Mouse (Mus musculus) midbrain, embryonic 14.5 days (tissue): ENCODE results near the gene Hnrnpll. TPM values are rescaled to one million over a fixed set of nuclear protein-coding genes. Genes with fewer than 3 reads are reported as not detected.

Experiments
- ATAC-seq: fragments of 200-750 bp; cut with Nextera tagmentation; 2 replicates; pipeline ENCODE4 v1.8.0; 2017; ENCODE audit warnings: moderate number of reproducible peaks, moderate library complexity; ENCODE audit not compliant: low FRiP score, low TSS enrichment
- DNase-seq: peaks from one replicate; pipeline ENCODE4 v3.0.0-alpha.2; 2015
- H3K27ac ChIP-seq: fragments of 300-500 bp; sonication (generic); replicated peaks from 2 replicates; pipeline ENCODE4 v1.5.1; 2014; ENCODE audit warnings: mild to moderate bottlenecking, low read depth, low read length, moderate library complexity
- H3K27me3 ChIP-seq: fragments of 300-500 bp; sonication (generic); 2 replicates; pipeline ENCODE4 v1.6.1; 2014; ENCODE audit warnings: low read length, control low read depth, mixed read lengths; ENCODE audit not compliant: control insufficient read depth, insufficient read depth
- H3K36me3 ChIP-seq: fragments of 300-500 bp; sonication (generic); 2 replicates; pipeline ENCODE4 v1.6.1; 2014; ENCODE audit warnings: low read length, control low read depth; ENCODE audit not compliant: control insufficient read depth, insufficient read depth
- H3K4me1 ChIP-seq: fragments of 300-500 bp; sonication (generic); 2 replicates; pipeline ENCODE4 v1.6.1; 2014; ENCODE audit warnings: mild to moderate bottlenecking, antibody characterized with exemption, low read length, control low read depth; ENCODE audit not compliant: control insufficient read depth, insufficient read depth
- H3K4me2 ChIP-seq: fragments of 300-500 bp; sonication (generic); 2 replicates; pipeline ENCODE4 v1.6.1; 2014; ENCODE audit warnings: mild to moderate bottlenecking, low read length, moderate library complexity
- H3K4me3 ChIP-seq: fragments of 300-500 bp; sonication (generic); replicated peaks from 2 replicates; pipeline ENCODE4 v1.5.1; 2014; ENCODE audit warnings: low read depth, low read length
- H3K9ac ChIP-seq: fragments of 300-500 bp; sonication (generic); replicated peaks from 2 replicates; pipeline ENCODE4 v1.6.1; 2014; ENCODE audit warnings: mild to moderate bottlenecking, low read length, moderate library complexity
- H3K9me3 ChIP-seq: fragments of 300-500 bp; sonication (generic); 2 replicates; pipeline ENCODE4 v1.6.1; 2016; ENCODE audit warnings: low read length, control low read depth, mixed read lengths; ENCODE audit not compliant: control insufficient read depth
- WGBS: fragments of 180-500 bp; shearing (Covaris S2); extraction: QIAGEN DNeasy Blood & Tissue Kit; methylation state at CpG from one replicate; pipeline ENCODE4 v1.1.7; 2014; 5-methylcytosine and 5-hydroxymethylcytosine counted together
- polyA plus RNA-seq: library from polyadenylated mRNA; unstranded; fragments of >200 nt; fragmentation: Nextera tagmentation; extraction: Ambion mirVana; gene quantifications from 2 replicates; pipeline ENCODE4 v1.2.1, GENCODE M21; 2014

The Hnrnpll gene
- polyA plus RNA-seq, 1 experiment from 2014 or later = 76.7 TPM

GRCm38 (mm10) chr17:79981758-79982481 lies 80.2 kb downstream of the Hnrnpll start:
- WGBS = 60% methylated on average over 12 of the region's 12 CpGs
- Histone ChIP-seq H3K4me1 (0 out of 2 replicates have a peak, but pooled peaks cover 3% of the 10 kb centered on the region), H3K4me2 (no peak overlapping the region), H3K4me3 (no peak overlapping the region), H3K27ac (no peak overlapping the region), H3K9ac (no peak overlapping the region), H3K9me3 (no peaks in the 10 kb centered on the region), H3K27me3 (no peaks in the 10 kb centered on the region), H3K36me3 (no peaks in the 10 kb centered on the region)
- ATAC-seq = no peak
- no peak for DNase-seq

GRCm38 (mm10) chr17:79981348-79981747 lies 80.8 kb downstream of the Hnrnpll start:
- Histone ChIP-seq H3K27ac (no peak overlapping the region), H3K9me3 (no peaks in the 10 kb centered on the region), H3K9ac (no peak overlapping the region), H3K4me1 (0 out of 2 replicates have a peak, but pooled peaks cover 3% of the 10 kb centered on the region), H3K36me3 (no peaks in the 10 kb centered on the region), H3K27me3 (no peaks in the 10 kb centered on the region), H3K4me2 (no peak overlapping the region), H3K4me3 (no peak overlapping the region)
- DNase-seq (no peak), ATAC-seq (no peak)
- 81% methylated on average over 6 of the region's 6 CpGs for WGBS

- Histone ChIP-seq H3K27me3 (no peaks in the 10 kb centered on the region), H3K4me1 (peaks cover 5% of the 10 kb centered on the region; the same call in 1 of the 2 replicates), H3K27ac (no peak overlapping the region), H3K9me3 (no peaks in the 10 kb centered on the region), H3K4me3 (no peak overlapping the region), H3K4me2 (no peak overlapping the region), H3K36me3 (no peaks in the 10 kb centered on the region), H3K9ac (no peak overlapping the region)
- no peak for DNase-seq
- ATAC-seq = no peak
- 83% methylated on average over 10 of the region's 10 CpGs for WGBS
These were observed 81.6 kb downstream of the Hnrnpll start for GRCm38 (mm10) chr17:79980421-79981120.

Other genes starting within 250 kb of the Hnrnpll start
- 30.3 and 37.6 TPM in 2 replicates for gene Atl2, start 166.2 kb downstream of the Hnrnpll start, polyA plus RNA-seq
- gene Galm, start 65.1 kb upstream of the Hnrnpll start, polyA plus RNA-seq = 0.63 and 1.6 TPM in 2 replicates
- gene Srsf7, start 145.0 kb upstream of the Hnrnpll start, polyA plus RNA-seq = 459 and 531 TPM in 2 replicates
- gene Ttc39d, start 145.1 kb upstream of the Hnrnpll start, polyA plus RNA-seq = 0.11 TPM in 1 of 2 replicates, not detected in the other
- gene Gemin6, start 162.1 kb upstream of the Hnrnpll start, polyA plus RNA-seq = 19.4 and 20.8 TPM in 2 replicates
- gene Morn2, start 227.9 kb upstream of the Hnrnpll start, polyA plus RNA-seq = 47.3 and 48.5 TPM in 2 replicates
- 41.9 and 54.7 TPM in 2 replicates for gene Dhx57, start 228.1 kb upstream of the Hnrnpll start, polyA plus RNA-seq
- 2.4 and 4.4 TPM in 2 replicates for gene Arhgef33, start 245.1 kb upstream of the Hnrnpll start, polyA plus RNA-seq